Mouse (Mus musculus): ENCODE data around the gene Gm7879. TPM values are rescaled to one million over a fixed set of nuclear protein-coding genes. Genes with fewer than 3 reads are reported as not detected.
"Not testable (repeated sequence)": the region's sequence is repeated elsewhere in the genome, so short reads cannot be mapped to it uniquely, and the experiment has no call there.

Gene Gm7879
- 0.32 TPM in 1 of 2 replicates, not detected in the other for polyA plus RNA-seq (2016; fragmentation: Nextera tagmentation; extraction: Ambion mirVana)

GRCm38 (mm10) chr5:43912844-43913243 is at the start of gene Gm7879:
TSS of gene Gm7879 (plus strand) at chr5:43913144.
- not testable (repeated sequence) for H3K9ac ChIP-seq; H3K27me3 ChIP-seq (replicated peaks); H3K4me1 ChIP-seq (replicated peaks); H3K36me3 ChIP-seq; H3K4me2 ChIP-seq; H3K4me3 ChIP-seq; H3K27ac ChIP-seq (ENCODE audit: poor library complexity, severe bottlenecking); ATAC-seq (ENCODE audit: insufficient number of reproducible peaks, low FRiP score); H3K9me3 ChIP-seq (replicated peaks)
- 81% methylated on average over 4 of the region's 4 CpGs for WGBS

- Histone ChIP-seq H3K4me1 (replicated peaks) (peaks cover 24% of the 10 kb centered on the region), H3K27me3 (replicated peaks) (no peaks in the 10 kb centered on the region; the same call in 1 of the 2 replicates), H3K9ac (no peak overlapping the region), H3K4me3 (no peak overlapping the region), H3K27ac (ENCODE audit: poor library complexity, severe bottlenecking) (no peak overlapping the region), H3K4me2 (no peak overlapping the region), H3K9me3 (replicated peaks) (no peaks in the 10 kb centered on the region), H3K36me3 (no peaks in the 10 kb centered on the region)
- ATAC-seq (ENCODE audit: insufficient number of reproducible peaks, low FRiP score) = no peak
- 44% methylated on average over 6 of the region's 6 CpGs for WGBS
Measured at GRCm38 (mm10) chr5:43863642-43864041, 49.3 kb upstream of the Gm7879 start.

DNA sequence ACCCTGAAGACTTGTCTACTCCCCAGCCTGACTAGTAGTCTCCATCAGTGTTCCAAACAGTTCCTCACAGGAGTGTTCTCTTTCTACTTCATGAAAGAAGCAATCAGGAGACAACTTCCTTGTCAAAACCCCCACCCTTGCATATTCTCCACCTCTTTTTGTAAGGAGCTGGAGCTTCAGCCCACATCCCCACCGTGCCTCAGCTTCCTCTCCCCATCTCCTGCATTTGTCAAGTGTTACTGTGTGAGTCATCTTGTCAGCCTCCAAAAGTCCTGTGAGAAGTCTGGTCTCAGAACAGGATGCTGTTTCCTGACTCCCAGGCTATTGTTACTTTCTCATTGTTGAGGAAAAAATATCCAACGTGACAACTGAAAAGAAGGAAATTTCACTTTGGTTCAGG is 47.6 kb upstream of the Gm7879 start:
- H3K9ac ChIP-seq = no peak overlapping the region
- no peaks in the 10 kb centered on the region for H3K9me3 ChIP-seq (replicated peaks)
- WGBS = 47% methylated on average over 2 of the region's 2 CpGs
- no peak overlapping the region for H3K4me2 ChIP-seq
- ATAC-seq (ENCODE audit: insufficient number of reproducible peaks, low FRiP score) = no peak
- H3K36me3 ChIP-seq = no peaks in the 10 kb centered on the region
- H3K4me1 ChIP-seq (replicated peaks) = peaks cover 18% of the 10 kb centered on the region
- H3K4me3 ChIP-seq = no peak overlapping the region
- no peaks in the 10 kb centered on the region; the same call in 1 of the 2 replicates for H3K27me3 ChIP-seq (replicated peaks)
- H3K27ac ChIP-seq (ENCODE audit: poor library complexity, severe bottlenecking) = no peak overlapping the region

DNA sequence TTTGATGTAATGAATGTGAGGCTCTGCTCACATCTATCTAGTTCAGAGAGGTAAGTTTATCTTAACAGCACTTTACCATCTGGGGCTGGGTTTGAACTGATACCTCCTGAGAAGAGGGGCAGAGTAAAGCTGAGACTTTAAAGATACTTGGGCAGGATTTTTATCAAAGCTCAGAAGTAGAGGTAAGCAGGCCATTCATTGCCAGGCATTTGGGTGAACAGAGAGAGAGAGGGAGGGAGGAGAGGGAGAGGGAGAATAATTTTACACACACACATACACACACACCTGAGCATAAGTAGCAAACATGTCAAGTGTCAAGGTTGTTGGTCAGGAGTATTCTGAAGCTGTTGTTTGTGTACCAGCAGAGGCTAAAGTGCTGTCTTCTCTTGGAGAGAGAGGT is 44.7 kb upstream of the Gm7879 start, which contains the start of gene Cd38:
TSS of gene Cd38 (plus strand) at position 301 of the 400 bp plus-strand sequence.
- Histone ChIP-seq H3K9ac (peak within 1 kb of the TSS; percentile 67), H3K4me1 (replicated peaks) (peaks cover 16% of the 10 kb centered on the region; the same call in 1 of the 2 replicates), H3K9me3 (replicated peaks) (no peaks in the 10 kb centered on the region), H3K4me3 (peak within 1 kb of the TSS; percentile 60), H3K4me2 (peak within 1 kb of the TSS; percentile 86), H3K27me3 (replicated peaks) (no peaks in the 10 kb centered on the region; the same call in 1 of the 2 replicates), H3K27ac (ENCODE audit: poor library complexity, severe bottlenecking) (peak within 1 kb of the TSS; percentile 80), H3K36me3 (no peaks in the 10 kb centered on the region)
- ATAC-seq (ENCODE audit: insufficient number of reproducible peaks, low FRiP score) = no peak

DNA sequence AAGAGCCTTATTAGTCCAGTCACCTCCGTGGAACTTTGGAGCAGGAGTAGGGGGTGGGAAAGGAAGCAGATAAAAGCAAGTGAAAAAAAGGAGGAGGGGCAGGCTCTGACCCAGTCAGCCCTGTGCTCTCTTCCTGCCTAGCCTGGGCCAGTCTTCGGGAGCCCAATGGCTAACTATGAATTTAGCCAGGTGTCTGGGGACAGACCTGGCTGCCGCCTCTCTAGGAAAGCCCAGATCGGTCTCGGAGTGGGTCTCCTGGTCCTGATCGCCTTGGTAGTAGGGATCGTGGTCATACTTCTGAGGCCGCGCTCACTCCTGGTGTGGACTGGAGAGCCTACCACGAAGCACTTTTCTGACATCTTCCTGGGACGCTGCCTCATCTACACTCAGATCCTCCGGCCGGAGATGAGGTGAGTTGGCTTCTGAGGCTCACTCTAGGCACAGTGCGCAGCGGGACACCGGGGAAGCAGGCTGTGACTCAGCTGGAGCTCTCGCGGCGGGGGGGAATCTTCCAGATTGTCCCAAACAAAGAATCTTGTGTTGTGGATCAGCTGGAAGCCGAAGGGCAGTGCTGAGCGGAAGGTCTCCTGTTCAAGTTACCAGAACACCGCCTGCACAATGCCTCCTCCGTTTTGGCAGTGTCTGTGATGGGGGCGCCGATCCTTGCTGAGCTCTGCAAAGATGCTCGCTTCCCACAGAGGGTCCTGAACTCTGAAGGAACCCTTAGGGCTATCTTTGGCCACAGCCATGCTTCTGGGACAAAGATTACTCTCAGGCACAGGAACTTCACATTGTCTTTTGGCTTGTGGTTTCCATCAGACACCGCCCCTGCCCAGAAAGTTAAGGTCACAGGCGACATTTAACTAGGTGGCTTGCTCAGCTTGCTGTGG is 44.0 kb upstream of the Gm7879 start:
- Histone ChIP-seq H3K27ac (ENCODE audit: poor library complexity, severe bottlenecking) (peak overlapping the region; percentile 80), H3K9me3 (replicated peaks) (no peaks in the 10 kb centered on the region), H3K4me3 (peak overlapping the region; percentile 60), H3K9ac (peak overlapping the region; percentile 67), H3K4me1 (replicated peaks) (peaks cover 16% of the 10 kb centered on the region; the same call in 1 of the 2 replicates), H3K27me3 (replicated peaks) (no peaks in the 10 kb centered on the region; the same call in 1 of the 2 replicates), H3K4me2 (peak overlapping the region; percentile 86), H3K36me3 (no peaks in the 10 kb centered on the region)
- WGBS = under 1% methylated on average over 28 of the region's 28 CpGs
- ATAC-seq (ENCODE audit: insufficient number of reproducible peaks, low FRiP score) = peak; percentile 76

DNA sequence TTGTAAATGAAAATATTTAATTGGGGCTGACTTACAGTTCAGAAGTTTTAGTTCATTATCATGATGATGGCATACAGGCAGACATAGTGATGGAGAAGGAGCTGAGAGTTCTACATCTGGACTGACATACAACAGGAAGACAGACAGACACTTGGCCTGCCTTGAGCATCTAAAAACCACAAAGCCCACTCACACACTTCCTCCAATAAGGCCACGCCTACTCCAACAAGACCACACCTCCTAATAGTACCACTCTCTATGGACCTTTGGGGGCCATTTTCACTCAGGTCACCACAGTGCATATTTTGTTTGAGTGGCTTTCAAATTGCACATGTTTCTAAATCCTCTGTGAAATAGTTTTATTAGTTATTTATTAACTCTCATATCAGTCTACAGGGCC is 41.1 kb upstream of the Gm7879 start:
- no peaks in the 10 kb centered on the region for H3K36me3 ChIP-seq
- H3K4me2 ChIP-seq = no peak overlapping the region
- no peak for ATAC-seq (ENCODE audit: insufficient number of reproducible peaks, low FRiP score)
- no peaks in the 10 kb centered on the region; the same call in 1 of the 2 replicates for H3K27me3 ChIP-seq (replicated peaks)
- no peak overlapping the region for H3K27ac ChIP-seq (ENCODE audit: poor library complexity, severe bottlenecking)
- H3K4me3 ChIP-seq = no peak overlapping the region
- H3K4me1 ChIP-seq (replicated peaks) = peaks cover 16% of the 10 kb centered on the region; the same call in 1 of the 2 replicates
- 71% methylated on average over 1 of the region's 1 CpGs for WGBS
- no peaks in the 10 kb centered on the region for H3K9me3 ChIP-seq (replicated peaks)
- H3K9ac ChIP-seq = no peak overlapping the region

GRCm38 (mm10) chr5:43872652-43873051 is 40.3 kb upstream of the Gm7879 start:
- Histone ChIP-seq H3K4me1 (replicated peaks) (peaks cover 15% of the 10 kb centered on the region; the same call in 1 of the 2 replicates), H3K4me3 (no peak overlapping the region), H3K9ac (no peak overlapping the region), H3K4me2 (no peak overlapping the region), H3K27me3 (replicated peaks) (no peaks in the 10 kb centered on the region; the same call in 1 of the 2 replicates), H3K27ac (ENCODE audit: poor library complexity, severe bottlenecking) (no peak overlapping the region), H3K36me3 (no peaks in the 10 kb centered on the region), H3K9me3 (replicated peaks) (no peaks in the 10 kb centered on the region)
- ATAC-seq (ENCODE audit: insufficient number of reproducible peaks, low FRiP score) = no peak
- WGBS = 76% methylated on average over 1 of the region's 1 CpGs

DNA sequence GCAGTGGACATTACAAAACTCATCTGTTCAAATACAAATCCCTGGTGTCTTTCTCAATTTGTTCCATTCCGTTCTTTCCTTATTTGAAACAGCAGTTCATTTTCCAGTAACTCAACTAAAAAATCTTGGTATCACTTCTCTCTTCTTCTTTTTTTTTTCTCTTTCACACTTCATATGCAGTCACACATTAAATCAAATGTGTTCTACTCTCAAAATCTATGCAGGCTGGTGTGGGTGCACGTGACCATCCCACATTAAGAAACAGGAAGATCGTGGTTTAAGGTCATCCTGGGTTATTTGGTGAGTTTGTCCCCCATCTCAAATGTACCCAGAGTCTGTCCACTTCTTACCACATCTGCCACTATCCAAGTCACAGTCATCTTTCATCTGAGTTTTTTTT is 30.9 kb upstream of the Gm7879 start:
- no peaks in the 10 kb centered on the region for H3K36me3 ChIP-seq
- ATAC-seq (ENCODE audit: insufficient number of reproducible peaks, low FRiP score) = no peak
- whole genome bisulfite sequencing = 80% methylated on average over 3 of the region's 3 CpGs
- H3K9me3 ChIP-seq (replicated peaks) = no peaks in the 10 kb centered on the region
- no peak overlapping the region for H3K9ac ChIP-seq
- H3K4me1 ChIP-seq (replicated peaks) = no peaks in the 10 kb centered on the region
- no peak overlapping the region for H3K4me2 ChIP-seq
- no peaks in the 10 kb centered on the region for H3K27me3 ChIP-seq (replicated peaks)
- H3K4me3 ChIP-seq = no peak overlapping the region
- H3K27ac ChIP-seq (ENCODE audit: poor library complexity, severe bottlenecking) = no peak overlapping the region

DNA sequence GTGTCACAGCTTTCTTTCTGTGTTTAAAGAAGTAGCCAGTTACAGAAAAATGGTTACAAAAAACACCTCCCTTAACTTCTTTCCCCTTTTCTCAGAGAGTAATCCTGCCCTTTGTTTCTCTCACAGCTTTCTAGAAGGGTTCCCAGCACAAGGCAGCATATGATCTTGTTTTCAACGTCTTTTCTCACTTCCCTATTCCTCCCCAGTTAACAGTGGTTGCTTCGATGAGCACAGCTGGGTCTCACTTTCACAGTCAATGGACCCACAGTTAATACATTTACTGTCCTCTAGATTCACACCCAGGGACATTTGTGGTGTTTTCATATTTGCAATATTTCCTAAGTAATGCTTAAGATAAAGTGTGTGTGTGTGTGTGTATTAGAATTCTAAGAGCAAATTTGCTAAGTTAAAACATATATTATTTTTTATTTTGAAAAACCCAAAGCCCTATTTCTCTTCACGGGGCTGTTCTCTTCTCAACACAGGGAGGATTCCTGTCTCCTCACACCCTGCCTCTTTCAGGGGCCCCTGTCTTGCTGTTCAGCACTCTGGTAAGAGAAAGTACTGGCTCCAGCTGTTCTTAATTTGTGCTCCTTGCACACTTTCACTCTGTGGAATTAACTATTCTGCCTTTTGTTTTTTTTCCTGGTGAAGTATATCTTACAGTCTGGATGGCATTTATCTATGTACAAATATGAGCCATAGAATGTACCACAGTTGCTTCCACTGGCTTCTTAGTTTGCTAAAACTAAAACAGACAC is 27.7 kb upstream of the Gm7879 start:
- no peak overlapping the region for H3K9ac ChIP-seq
- no peaks in the 10 kb centered on the region for H3K9me3 ChIP-seq (replicated peaks)
- H3K4me2 ChIP-seq = no peak overlapping the region
- no peak overlapping the region for H3K27ac ChIP-seq (ENCODE audit: poor library complexity, severe bottlenecking)
- H3K27me3 ChIP-seq (replicated peaks) = no peaks in the 10 kb centered on the region
- no peaks in the 10 kb centered on the region for H3K36me3 ChIP-seq
- no peak for ATAC-seq (ENCODE audit: insufficient number of reproducible peaks, low FRiP score)
- peaks cover 4% of the 10 kb centered on the region; the same call in 1 of the 2 replicates for H3K4me1 ChIP-seq (replicated peaks)
- H3K4me3 ChIP-seq = no peak overlapping the region
- WGBS = 31% methylated on average over 3 of the region's 3 CpGs

DNA sequence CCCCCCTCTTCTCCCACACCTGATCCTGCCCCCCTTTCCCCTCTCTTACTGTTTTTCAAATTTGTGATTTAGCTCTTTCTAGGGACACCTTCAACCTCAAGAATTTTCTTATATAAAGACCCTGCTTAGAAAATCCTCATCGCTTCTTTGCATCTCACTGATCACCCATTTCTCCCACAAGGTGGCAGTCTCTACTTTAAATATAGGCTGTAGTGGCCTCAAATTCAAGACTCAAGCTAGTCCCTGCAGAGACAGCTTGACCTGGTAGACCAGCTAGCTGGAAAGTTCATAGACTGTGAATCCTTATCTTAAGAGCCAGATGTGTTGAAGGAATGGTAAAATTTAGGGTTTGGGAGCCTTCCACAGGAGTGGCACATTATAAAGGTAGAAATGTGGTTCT is 20.6 kb upstream of the Gm7879 start:
- ATAC-seq (ENCODE audit: insufficient number of reproducible peaks, low FRiP score) = no peak
- H3K27me3 ChIP-seq (replicated peaks) = no peaks in the 10 kb centered on the region
- H3K4me1 ChIP-seq (replicated peaks) = peaks cover 5% of the 10 kb centered on the region; the same call in 1 of the 2 replicates
- no peak overlapping the region for H3K4me2 ChIP-seq
- no peak overlapping the region for H3K27ac ChIP-seq (ENCODE audit: poor library complexity, severe bottlenecking)
- H3K4me3 ChIP-seq = no peak overlapping the region
- 30% methylated on average over 1 of the region's 1 CpGs for WGBS
- no peaks in the 10 kb centered on the region for H3K9me3 ChIP-seq (replicated peaks)
- H3K36me3 ChIP-seq = no peaks in the 10 kb centered on the region
- H3K9ac ChIP-seq = no peak overlapping the region

DNA sequence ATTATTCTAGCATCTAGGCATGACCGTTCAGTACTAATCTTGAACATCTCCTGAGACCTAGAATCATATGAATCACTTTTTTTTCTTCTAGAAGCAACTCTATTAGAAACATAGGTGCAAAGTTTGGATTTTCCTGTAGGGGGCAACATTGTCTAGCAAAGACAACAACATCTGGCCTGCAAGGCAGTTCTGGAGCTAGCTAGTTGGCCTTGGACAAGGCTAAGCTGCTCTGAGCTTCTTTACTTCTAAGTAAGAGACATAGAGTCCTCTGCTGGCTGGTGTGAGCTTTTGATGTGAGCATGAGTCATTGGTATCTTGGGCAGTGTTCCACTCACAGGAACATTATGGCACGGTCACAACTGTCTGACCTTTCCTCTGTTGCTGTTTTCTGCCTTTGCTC is 18.8 kb upstream of the Gm7879 start:
- H3K4me1 ChIP-seq (replicated peaks) = peaks cover 5% of the 10 kb centered on the region; the same call in 1 of the 2 replicates
- no peak overlapping the region for H3K4me3 ChIP-seq
- 70% methylated on average over 2 of the region's 2 CpGs for WGBS
- no peak for ATAC-seq (ENCODE audit: insufficient number of reproducible peaks, low FRiP score)
- H3K9ac ChIP-seq = no peak overlapping the region
- no peaks in the 10 kb centered on the region for H3K36me3 ChIP-seq
- no peak overlapping the region for H3K4me2 ChIP-seq
- no peaks in the 10 kb centered on the region for H3K9me3 ChIP-seq (replicated peaks)
- no peak overlapping the region for H3K27ac ChIP-seq (ENCODE audit: poor library complexity, severe bottlenecking)
- no peaks in the 10 kb centered on the region for H3K27me3 ChIP-seq (replicated peaks)
